Mouse (Mus musculus) hindbrain, embryonic 10.5 days (tissue): ENCODE data around the gene Rnd1. TPM values are rescaled to one million over a fixed set of nuclear protein-coding genes. Genes with fewer than 3 reads are reported as not detected.

Experiments used
- DNase-seq: peaks from one replicate; pipeline ENCODE4 v3.0.0-alpha.2; 2017; ENCODE audit warnings: low spot score
- H3K27ac ChIP-seq: fragments of 300-500 bp; sonication (generic); 2 replicates; pipeline ENCODE4 v1.5.1; 2016; ENCODE audit warnings: mild to moderate bottlenecking, moderate library complexity
- H3K27me3 ChIP-seq: fragments of 300-500 bp; sonication (generic); 2 replicates; pipeline ENCODE4 v1.6.1; 2016; ENCODE audit warnings: mild to moderate bottlenecking; ENCODE audit not compliant: poor library complexity, insufficient read depth, severe bottlenecking
- H3K36me3 ChIP-seq: fragments of 300-500 bp; sonication (generic); 2 replicates; pipeline ENCODE4 v1.6.1; 2016; ENCODE audit warnings: mild to moderate bottlenecking, moderate library complexity
- H3K4me1 ChIP-seq: fragments of 300-500 bp; sonication (generic); replicated peaks from 2 replicates; pipeline ENCODE4 v1.6.1; 2016; ENCODE audit warnings: mild to moderate bottlenecking
- H3K4me3 ChIP-seq: fragments of 300-500 bp; sonication (generic); 2 replicates; pipeline ENCODE4 v1.5.1; 2016; ENCODE audit warnings: mild to moderate bottlenecking, moderate library complexity
- H3K9me3 ChIP-seq: fragments of 300-500 bp; sonication (generic); 2 replicates; pipeline ENCODE4 v1.6.1; 2016; ENCODE audit warnings: mild to moderate bottlenecking, moderate library complexity
- WGBS: fragments of 180-500 bp; shearing (Covaris S2); methylation state at CpG from one replicate; pipeline ENCODE4 v1.1.7; 2016; 5-methylcytosine and 5-hydroxymethylcytosine counted together
- polyA plus RNA-seq: library from polyadenylated mRNA; unstranded; fragments of >200 nt; fragmentation: Nextera tagmentation; extraction: Ambion mirVana; gene quantifications from 2 replicates; pipeline ENCODE4 v1.2.1, GENCODE M21; 2016

Rnd1 gene
- polyA plus RNA-seq, 1 experiment from 2014 or later: 5.8 TPM

DNA sequence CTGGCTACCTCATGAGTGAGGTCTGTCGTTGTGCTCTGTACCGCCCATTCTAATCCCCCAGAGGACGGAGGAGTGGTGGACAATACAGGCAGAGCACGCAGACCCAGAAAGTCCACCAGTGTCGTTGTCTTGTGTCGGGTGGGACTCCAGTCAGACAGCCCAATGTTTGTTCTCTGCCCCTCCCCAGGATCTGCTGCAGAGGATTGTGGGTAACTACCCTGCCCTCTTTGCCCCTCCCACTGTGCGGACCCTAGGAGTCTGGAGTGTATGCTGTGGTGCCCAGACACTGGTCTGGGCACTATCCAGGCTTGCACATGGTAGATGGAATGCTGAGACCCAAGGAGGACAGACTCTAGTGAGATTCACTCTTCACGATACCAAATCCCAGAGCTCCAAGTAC lies 19.0 kb upstream of the Rnd1 start:
- no peak for DNase-seq
- H3K27ac ChIP-seq: no peak overlapping the region
- peaks cover 21% of the 10 kb centered on the region for H3K27me3 ChIP-seq
- WGBS: 65% methylated on average over 8 of the region's 8 CpGs
- H3K36me3 ChIP-seq: no peaks in the 10 kb centered on the region
- no peaks in the 10 kb centered on the region for H3K9me3 ChIP-seq
- no peak overlapping the region for H3K4me3 ChIP-seq
- peaks cover 29% of the 10 kb centered on the region for H3K4me1 ChIP-seq

DNA sequence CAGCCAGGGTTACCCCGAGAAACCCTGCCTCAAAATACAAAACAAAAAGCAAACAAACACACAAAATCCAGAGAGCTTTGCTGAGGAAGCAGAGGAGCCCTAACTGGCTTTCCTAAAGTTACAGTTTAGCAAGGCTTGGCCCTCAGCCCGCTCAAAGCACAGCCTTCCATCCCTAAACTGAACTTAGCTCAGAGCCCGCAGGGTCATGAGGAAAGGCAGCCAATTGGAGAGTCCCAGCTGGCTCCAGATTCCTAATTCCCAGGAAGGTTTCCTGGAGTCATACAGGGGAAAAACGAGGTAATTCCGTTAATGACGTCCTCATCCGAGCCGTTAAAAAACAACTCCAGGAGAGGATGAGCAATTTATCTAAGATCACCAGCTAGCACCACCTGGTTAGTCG lies 18.5 kb upstream of the Rnd1 start:
- H3K9me3 ChIP-seq: no peaks in the 10 kb centered on the region
- no peaks in the 10 kb centered on the region for H3K36me3 ChIP-seq
- 70% methylated on average over 9 of the region's 9 CpGs for WGBS
- DNase-seq: no peak
- no peak overlapping the region for H3K27ac ChIP-seq
- peaks cover 16% of the 10 kb centered on the region for H3K27me3 ChIP-seq
- H3K4me1 ChIP-seq: peaks cover 34% of the 10 kb centered on the region
- H3K4me3 ChIP-seq: no peak overlapping the region

DNA sequence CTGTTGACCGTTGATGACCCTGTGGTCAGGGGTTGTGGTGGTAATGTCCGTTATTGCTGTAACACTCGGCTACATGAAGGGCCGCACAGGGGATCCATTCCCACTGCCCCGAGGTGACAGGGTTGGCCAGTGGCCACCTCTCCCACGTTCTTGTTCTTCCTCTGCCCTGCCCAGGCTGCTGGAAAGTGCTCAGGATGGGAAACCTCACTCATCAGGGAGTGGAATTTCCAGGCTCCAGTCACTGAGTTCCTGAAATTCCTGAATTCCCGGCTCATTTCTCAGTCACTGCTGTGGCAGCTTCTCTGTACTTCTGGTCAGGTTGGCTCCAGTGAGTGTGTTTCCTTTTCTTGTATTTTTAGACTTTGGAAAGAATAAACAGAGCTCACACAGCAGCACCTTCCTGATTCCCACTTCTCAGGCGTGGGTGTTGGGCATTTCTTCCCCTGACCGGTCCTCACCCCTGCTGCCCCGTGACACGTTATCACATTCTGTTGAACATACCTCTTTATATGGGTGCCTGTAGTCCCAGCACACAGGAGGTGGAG lies 15.0 kb upstream of the Rnd1 start:
- Histone ChIP-seq H3K4me3 (no peak overlapping the region), H3K27ac (peak overlapping the region; percentile 86), H3K27me3 (no peaks in the 10 kb centered on the region), H3K36me3 (no peaks in the 10 kb centered on the region), H3K9me3 (no peaks in the 10 kb centered on the region), H3K4me1 (peaks cover 50% of the 10 kb centered on the region)
- 46% methylated on average over 11 of the region's 11 CpGs for WGBS
- DNase-seq: peak; percentile 12

DNA sequence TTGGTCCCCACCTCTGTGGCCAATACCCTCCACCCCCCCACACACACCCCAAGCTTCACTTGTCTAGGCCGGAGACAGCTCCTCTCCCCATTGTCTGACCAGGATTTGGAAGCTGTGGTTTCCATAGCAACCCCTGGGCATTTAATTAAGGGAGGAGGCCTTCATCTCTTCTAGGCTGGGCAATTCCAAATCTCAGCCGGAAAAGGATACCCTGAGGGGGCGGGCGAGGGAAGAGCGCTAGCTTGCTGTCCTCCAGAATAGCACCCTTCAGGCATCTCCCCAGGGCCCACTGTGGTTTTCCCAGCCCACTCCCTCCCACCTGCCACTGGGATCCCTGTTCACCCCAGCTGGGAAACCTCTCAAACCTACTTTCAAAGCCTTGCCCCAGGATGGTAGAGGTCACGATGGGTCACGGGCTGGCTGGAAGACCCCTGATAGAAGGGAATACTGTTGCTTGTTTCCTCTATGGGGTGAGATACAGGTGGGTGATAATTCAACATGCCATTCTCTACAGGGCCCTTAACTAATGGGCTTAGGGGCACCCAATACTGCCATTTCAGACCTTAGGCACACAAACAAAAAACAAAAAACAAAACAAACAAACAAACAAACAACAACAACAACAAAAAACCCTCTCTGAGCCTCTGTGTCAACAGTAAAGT lies 14.4 kb upstream of the Rnd1 start:
- Histone ChIP-seq H3K27me3 (no peaks in the 10 kb centered on the region), H3K9me3 (no peaks in the 10 kb centered on the region), H3K4me3 (peak overlapping the region; percentile 29), H3K27ac (peak overlapping the region; percentile 86), H3K4me1 (peaks cover 50% of the 10 kb centered on the region), H3K36me3 (no peaks in the 10 kb centered on the region)
- DNase-seq: peak; percentile 74
- WGBS: 13% methylated on average over 7 of the region's 7 CpGs

DNA sequence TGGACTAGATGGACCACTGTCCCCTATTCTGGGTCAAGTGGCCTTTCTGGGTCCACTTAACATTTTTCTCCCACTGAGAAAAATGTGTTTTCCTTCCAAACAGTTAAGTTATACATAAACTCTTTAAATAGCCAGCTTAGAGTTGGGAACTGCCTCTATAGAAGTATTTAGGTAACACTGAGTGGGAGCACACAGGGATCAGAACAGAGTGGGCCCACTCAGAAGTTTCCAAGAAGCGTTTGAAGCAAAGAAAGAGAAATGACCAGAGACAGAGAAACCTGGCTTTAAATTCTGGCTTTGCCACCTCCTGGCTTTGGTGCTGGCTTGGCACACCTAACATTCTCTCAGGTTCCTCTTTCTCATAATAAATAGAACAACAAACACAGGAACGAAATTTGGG lies 12.4 kb upstream of the Rnd1 start:
- 84% methylated on average over 2 of the region's 2 CpGs for WGBS
- H3K27me3 ChIP-seq: no peaks in the 10 kb centered on the region
- peak overlapping the region; percentile 86; the same call in 1 of the 2 replicates for H3K27ac ChIP-seq
- H3K4me3 ChIP-seq: no peak overlapping the region
- H3K9me3 ChIP-seq: no peaks in the 10 kb centered on the region
- no peaks in the 10 kb centered on the region for H3K36me3 ChIP-seq
- no peak for DNase-seq
- H3K4me1 ChIP-seq: peaks cover 46% of the 10 kb centered on the region

DNA sequence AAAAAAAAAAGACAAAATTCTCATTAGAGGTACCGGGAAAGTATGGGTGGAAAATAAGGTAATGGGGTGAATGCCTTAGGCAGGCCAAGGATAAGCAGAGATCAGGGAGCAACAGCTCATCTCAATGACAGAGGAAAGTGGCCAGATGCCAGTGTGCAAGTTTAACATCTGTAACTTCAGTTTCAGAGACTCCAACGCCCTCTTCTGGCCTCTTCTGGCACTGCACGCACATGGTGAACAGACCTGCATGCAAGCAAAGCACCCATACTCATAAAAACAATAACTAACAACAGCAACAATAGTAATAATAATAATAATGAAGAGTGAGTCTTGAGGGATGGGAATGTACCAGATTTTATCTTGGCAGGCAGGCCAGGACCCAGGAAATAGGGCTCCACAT lies 8.7 kb upstream of the Rnd1 start:
- Histone ChIP-seq H3K36me3 (no peaks in the 10 kb centered on the region), H3K9me3 (no peaks in the 10 kb centered on the region), H3K4me1 (peaks cover 28% of the 10 kb centered on the region), H3K4me3 (no peak overlapping the region), H3K27ac (no peak overlapping the region), H3K27me3 (peaks cover 10% of the 10 kb centered on the region)
- 68% methylated on average over 3 of the region's 3 CpGs for WGBS
- no peak for DNase-seq

DNA sequence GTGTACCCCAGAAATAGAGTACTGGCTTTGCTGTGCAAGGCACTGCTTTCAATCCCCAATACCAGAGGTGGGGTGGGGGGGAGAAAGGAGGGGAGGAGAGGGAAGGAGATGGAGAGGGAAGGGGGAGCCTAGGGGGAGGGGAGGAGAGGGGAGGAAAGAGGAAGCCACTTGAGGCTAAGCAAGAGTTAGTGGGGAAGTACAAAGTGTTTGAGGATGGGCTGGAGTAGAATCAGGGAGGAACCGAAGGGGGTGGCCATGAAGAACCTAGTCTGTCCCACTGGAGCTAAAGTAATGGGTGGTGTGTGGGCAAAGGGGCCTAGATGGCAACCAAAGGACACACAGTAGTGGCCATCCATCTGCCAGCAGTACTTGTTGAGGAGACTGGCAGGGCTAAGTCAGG lies 6.5 kb upstream of the Rnd1 start:
- H3K4me3 ChIP-seq: no peak overlapping the region
- WGBS: 86% methylated on average over 1 of the region's 1 CpGs
- H3K27ac ChIP-seq: no peak overlapping the region
- DNase-seq: no peak
- H3K27me3 ChIP-seq: peaks cover 22% of the 10 kb centered on the region
- peaks cover 6% of the 10 kb centered on the region for H3K4me1 ChIP-seq
- no peaks in the 10 kb centered on the region for H3K36me3 ChIP-seq
- no peaks in the 10 kb centered on the region for H3K9me3 ChIP-seq

DNA sequence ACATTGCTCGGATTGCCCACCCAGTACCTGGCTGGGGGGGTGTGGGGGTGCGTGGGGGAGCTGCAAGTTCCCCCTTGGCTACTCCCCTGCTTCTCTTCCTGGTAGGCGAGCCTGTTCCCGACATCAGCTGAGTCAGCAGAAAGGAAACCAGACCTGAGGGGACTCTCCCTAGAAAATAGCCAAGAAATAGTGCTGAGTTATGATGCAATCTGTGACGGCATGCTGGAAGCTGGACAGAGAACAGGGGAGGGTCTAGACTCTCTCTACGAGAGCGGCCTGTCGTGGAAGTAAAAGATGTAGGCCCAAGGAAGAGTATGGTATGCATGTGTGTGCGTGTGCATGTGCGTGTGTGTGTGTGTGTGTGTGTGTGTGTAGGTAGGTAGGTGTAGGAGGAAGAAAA lies 5.9 kb upstream of the Rnd1 start:
- Histone ChIP-seq H3K27ac (no peak overlapping the region), H3K4me3 (no peak overlapping the region), H3K27me3 (peaks cover 28% of the 10 kb centered on the region), H3K4me1 (peaks cover 2% of the 10 kb centered on the region), H3K36me3 (no peaks in the 10 kb centered on the region), H3K9me3 (no peaks in the 10 kb centered on the region)
- no peak for DNase-seq
- WGBS: 75% methylated on average over 10 of the region's 10 CpGs

DNA sequence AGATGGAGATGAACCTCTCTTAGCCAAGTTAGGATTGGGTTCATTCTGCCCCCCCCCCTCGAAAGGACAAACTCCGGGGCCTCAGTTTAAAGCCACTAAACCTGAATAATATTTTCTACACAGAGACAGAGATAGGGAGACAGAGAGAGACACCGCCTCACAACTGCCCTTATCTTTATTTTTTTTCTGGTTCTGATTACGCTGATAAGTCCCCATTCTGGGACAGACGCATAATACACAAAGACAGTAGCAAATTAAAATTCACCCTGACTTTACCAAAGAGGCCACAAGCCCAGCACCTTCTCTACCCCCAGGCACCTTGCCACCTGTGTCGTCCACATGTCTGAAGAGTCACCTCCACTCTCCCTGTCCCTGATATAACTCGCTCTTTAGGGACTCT lies 4.4 kb upstream of the Rnd1 start:
- H3K27me3 ChIP-seq: peaks cover 40% of the 10 kb centered on the region
- no peaks in the 10 kb centered on the region for H3K36me3 ChIP-seq
- H3K4me3 ChIP-seq: no peak overlapping the region
- H3K27ac ChIP-seq: no peak overlapping the region
- no peak for DNase-seq
- 80% methylated on average over 7 of the region's 7 CpGs for WGBS
- H3K9me3 ChIP-seq: no peaks in the 10 kb centered on the region
- H3K4me1 ChIP-seq: peaks cover 17% of the 10 kb centered on the region

DNA sequence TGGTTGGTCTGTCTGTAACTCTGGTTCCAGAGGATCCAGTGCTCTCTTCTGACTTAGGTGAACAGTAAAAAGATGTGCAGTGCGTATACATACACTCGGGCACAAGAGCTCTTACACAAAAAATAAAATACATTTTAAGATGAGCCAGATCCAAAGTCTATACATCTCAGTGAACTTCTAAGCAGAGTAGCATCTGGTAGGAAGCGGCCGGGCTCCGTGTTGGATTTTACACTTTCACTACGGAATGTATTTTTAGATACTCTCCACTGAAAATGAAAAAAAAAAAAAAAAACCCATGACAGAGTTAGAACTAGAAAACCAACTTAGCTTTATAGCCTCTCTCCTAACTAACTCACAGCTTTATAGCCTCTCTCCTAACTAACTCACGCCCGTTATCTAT lies 3.4 kb upstream of the Rnd1 start:
- DNase-seq: no peak
- H3K27ac ChIP-seq: no peak overlapping the region

DNA sequence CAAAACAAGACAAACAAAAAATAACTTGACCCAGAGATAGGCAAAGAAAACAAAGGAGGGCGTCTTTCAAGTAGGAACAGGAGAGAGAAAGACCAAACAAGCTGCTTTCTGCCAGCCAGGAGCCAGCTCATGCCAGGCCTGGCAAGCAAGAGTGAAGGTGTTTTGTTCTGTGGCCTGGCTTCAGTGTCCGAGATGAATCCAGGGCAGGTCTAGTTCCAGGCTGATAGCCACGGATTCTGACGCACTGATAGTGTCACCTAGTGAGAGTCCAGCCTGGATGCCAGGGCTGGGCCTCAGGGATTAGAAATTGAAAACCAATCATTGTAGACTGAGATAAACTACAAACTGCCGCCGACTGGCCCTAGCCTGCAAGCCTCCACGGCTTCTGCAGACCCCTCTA lies 716 bp upstream of the Rnd1 start:
- no peaks in the 10 kb centered on the region for H3K36me3 ChIP-seq
- H3K4me1 ChIP-seq: peaks cover 48% of the 10 kb centered on the region
- peak overlapping the region; percentile 80; the same call in 1 of the 2 replicates for H3K27ac ChIP-seq
- no peaks in the 10 kb centered on the region for H3K9me3 ChIP-seq
- DNase-seq: no peak
- WGBS: 72% methylated on average over 7 of the region's 7 CpGs
- H3K27me3 ChIP-seq: peaks cover 66% of the 10 kb centered on the region
- H3K4me3 ChIP-seq: no peak overlapping the region

More for the DNA sequence above, 3.4 kb upstream of the Rnd1 start:
- H3K4me1 ChIP-seq: peaks cover 27% of the 10 kb centered on the region
- no peaks in the 10 kb centered on the region for H3K36me3 ChIP-seq
- no peaks in the 10 kb centered on the region for H3K9me3 ChIP-seq
- WGBS: 90% methylated on average over 8 of the region's 8 CpGs
- H3K4me3 ChIP-seq: no peak overlapping the region
- peaks cover 49% of the 10 kb centered on the region for H3K27me3 ChIP-seq

DNA sequence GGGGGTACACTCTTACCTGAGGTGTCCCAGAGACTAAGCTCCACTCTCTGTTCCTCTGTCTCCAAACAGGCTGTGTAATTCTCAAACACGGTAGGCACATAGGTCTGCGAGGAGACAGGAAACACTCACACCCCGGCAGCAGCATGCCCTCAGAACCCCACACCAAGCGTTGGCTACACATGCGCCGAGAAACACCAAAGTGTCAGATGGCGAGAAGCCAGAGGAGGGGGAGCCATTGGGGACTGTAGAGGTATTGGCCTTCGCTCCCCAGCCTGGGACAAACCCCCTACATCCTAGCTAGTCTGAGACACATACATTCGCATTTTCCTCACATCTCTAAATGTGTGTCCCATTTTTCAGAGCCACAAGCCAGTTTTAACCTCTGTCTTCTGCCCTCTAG lies 790 bp downstream of the Rnd1 start:
- H3K27ac ChIP-seq: peak overlapping the region; percentile 80
- WGBS: 5% methylated on average over 9 of the region's 9 CpGs
- no peaks in the 10 kb centered on the region for H3K9me3 ChIP-seq
- peak; percentile 20 for DNase-seq
- H3K4me3 ChIP-seq: peak overlapping the region; percentile 64
- H3K36me3 ChIP-seq: peaks cover 5% of the 10 kb centered on the region; the same call in 1 of the 2 replicates
- peaks cover 48% of the 10 kb centered on the region for H3K4me1 ChIP-seq
- H3K27me3 ChIP-seq: peaks cover 68% of the 10 kb centered on the region

DNA sequence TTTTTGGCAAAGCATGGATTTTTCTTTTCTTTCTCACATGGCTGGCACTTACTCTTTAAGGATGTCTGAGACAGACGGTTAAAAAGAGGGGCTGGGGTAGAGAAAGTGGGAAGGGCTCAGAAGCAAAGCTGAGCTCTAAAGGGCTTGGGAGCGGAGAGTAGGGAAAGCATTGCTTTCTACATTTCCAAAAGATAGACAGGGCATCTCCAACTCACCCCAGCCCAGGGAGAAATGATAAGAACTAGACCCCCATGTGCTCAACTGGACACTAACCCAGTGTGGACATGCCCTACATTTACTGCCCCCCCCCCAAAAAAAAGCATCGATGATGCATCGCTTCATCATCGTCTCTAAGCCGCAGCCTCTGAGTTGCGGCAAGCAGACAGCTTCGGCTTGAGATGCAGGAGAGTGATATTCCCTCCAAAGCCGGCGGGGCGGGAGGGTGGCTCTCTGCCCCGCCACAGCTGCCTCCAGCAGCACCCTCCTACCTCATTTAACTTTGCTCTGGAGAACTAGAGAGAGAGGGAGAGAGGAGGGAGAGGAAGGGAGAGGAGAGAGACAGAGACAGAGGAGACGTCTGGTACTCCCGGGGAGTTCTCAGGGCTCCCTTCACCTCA lies 1.5 kb downstream of the Rnd1 start:
- Histone ChIP-seq H3K27ac (peak overlapping the region; percentile 80), H3K27me3 (peaks cover 65% of the 10 kb centered on the region), H3K9me3 (no peaks in the 10 kb centered on the region), H3K36me3 (peaks cover 6% of the 10 kb centered on the region), H3K4me1 (peaks cover 48% of the 10 kb centered on the region), H3K4me3 (peak overlapping the region; percentile 64)
- DNase-seq: peak; percentile 27
- 8% methylated on average over 14 of the region's 14 CpGs for WGBS
